Mouse (Mus musculus): ENCODE data around the gene 5730522E02Rik.

The 5730522E02Rik gene

GRCm38 (mm10) chr11:26004018-26004417, 206.5 kb downstream of the 5730522E02Rik start:
- no peak for DNase-seq (ENCODE audit: low spot score in 2 of 2)

DNA sequence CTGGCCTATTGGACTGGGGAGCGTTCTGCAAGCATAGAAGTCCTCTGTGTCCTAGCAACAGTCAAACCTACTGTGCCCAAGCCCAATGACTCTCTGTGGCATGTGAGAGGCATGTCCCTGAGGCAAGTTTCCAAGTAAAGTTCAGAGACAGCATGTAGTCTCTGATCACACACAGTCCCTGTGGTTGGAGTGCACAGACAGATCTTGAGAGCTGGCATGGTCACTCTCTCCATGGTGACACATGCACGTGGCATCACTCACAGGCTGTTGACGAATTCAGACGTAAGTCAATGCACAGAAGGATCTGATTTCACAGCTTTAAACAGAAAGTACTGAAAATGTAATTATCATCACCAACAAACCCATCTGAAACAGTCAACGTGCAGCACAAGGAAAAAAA, 210.8 kb downstream of the 5730522E02Rik start:
- DNase-seq (ENCODE audit: low spot score in 2 of 2), result no peak

DNA sequence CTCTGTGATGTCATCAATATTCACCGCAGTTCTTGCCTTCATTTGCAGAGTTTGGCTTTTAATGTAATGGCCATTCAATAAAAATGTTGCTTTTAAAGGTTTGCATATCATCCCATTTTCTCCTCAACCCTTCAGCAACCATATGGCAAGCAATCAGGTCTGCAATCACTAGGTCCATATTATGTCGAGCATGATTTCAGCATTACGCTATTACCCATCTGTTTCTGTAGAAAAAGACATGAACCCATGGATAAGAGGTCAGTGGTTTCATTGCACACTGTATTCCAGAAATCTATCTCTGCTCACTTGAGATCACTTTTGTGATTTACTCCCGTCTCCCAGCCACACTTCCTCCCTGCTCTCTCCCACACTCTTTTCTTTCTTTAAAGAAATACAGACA, 213.1 kb downstream of the 5730522E02Rik start:
- DNase-seq (ENCODE audit: low spot score in 2 of 2), result no peak

- DNase-seq (ENCODE audit: low spot score in 2 of 2), result no peak
Observed at GRCm38 (mm10) chr11:25994128-25994527, 216.4 kb downstream of the 5730522E02Rik start.

DNA sequence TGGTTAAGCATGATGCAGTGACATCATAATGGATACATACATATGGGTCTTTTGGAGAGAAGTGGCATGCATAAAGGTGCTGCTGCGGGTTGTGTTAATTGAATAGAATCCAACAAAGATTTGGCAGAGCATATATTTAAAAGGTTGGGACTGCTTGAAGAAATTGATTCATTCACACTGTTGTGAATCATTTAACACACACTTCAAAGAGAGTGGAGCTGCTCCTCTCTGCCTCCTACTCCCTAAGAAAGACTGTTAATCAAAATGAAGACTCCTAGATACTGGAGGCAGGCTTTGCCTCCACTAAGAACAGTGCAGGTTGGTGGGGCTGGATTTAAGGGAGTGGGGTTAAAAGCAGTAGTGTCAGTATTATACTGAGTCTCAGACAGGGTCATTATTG, 218.3 kb downstream of the 5730522E02Rik start:
- DNase-seq (ENCODE audit: low spot score in 2 of 2), result no peak

DNA sequence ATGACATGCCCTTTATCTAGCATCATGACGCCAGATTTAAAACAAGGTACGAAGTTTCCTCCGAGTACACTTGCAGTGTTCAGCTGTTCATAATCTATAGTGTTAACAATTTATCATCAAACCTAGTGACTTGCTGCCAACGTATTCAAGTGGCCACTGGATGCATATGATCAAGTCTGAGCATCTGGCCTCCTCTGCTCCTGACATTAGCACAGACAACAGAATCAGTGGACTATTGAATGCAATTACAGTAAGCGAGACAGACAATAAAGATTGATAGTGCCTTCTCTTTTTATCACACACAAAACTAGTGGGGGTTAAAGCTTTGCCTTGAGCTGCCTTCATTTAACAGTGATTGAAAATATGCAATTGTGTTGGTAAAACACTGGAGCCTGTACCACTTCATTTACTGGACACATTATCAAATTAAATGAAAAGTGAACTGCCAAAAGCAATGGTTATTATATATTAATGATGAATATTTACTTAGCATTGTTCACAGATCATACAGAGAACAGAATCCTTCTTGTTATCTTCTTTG, 231.8 kb downstream of the 5730522E02Rik start:
- no peak for DNase-seq (ENCODE audit: low spot score in 2 of 2)

DNA sequence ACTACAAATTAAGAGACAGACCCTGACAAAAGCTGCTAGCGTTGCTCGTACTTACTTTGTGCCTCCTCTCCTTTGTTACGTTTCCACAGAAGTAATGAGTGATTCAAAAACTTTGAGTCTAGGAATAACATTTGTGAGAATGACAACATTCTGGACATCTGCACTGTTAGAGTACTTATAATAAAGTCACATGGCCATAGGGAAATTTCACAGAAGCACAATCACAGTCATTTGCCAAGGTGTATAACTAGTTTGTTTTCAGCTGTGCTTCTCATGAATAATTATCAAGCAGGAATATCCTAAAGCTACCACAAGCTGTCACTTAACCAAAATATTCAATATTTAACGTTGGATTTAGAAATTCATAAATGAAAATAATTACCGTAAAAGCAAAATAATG, 269.1 kb downstream of the 5730522E02Rik start:
- no peak for DNase-seq (ENCODE audit: low spot score in 2 of 2)

DNA sequence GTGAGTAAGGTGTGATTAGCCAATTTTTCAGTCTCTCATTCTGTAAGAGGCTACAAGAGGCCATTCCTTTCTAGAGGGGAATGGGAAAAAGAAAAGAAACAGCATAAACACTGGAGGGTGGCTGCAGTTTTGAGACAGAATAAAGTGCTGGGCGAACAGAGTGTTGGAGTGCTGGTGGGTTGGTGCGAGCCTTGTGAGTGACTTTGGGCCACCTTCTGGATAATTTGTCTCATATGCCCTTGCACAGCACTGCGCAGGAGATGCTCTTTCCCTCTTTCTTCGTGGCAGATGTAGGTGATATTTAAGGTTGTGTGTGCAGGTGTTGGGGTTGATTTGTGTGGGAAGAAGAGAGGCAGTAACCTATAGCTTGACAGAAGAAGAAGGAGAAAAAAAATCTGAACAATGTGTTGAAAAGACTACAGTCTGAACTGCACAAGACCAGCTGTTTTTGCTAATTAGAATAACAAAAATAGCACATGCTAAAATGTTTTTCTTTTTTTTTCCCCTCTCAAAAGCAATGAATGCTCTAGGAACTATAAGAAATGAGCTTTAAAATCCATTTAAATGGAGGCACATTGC, 269.8 kb downstream of the 5730522E02Rik start:
- no peak for DNase-seq (ENCODE audit: low spot score in 2 of 2)

DNA sequence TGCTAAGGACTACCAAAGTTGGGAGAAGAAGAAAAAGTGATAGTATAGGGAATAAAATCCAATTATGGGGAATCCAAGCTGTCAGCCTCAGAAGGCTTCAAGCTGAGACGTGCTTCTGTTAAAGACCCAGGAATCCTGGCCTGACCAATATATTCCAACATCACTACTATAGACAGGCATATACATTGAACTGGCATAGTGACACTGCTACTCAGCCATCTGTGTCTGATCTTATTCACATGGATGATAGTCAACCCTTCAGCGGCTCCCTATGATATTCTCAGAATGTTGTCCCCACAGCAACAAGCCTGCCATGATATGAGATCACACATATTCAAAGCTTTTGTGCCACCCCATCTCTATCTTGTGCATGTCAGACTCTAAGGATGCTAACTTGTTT, 284.3 kb downstream of the 5730522E02Rik start:
- no peak for DNase-seq (ENCODE audit: low spot score in 2 of 2)

GRCm38 (mm10) chr11:25902321-25902720, 308.2 kb downstream of the 5730522E02Rik start:
- DNase-seq (ENCODE audit: low spot score in 2 of 2), result no peak

- DNase-seq (ENCODE audit: low spot score in 2 of 2), result no peak
Observed at GRCm38 (mm10) chr11:25901666-25902065, 308.9 kb downstream of the 5730522E02Rik start.

- no peak for DNase-seq (ENCODE audit: low spot score in 2 of 2)
Observed at GRCm38 (mm10) chr11:25893906-25894305, 316.7 kb downstream of the 5730522E02Rik start.

- no peak for DNase-seq (ENCODE audit: low spot score in 2 of 2)
Observed at GRCm38 (mm10) chr11:25872983-25873382, 337.6 kb downstream of the 5730522E02Rik start.

- no peak for DNase-seq (ENCODE audit: low spot score in 2 of 2)
Observed at GRCm38 (mm10) chr11:25872317-25872716, 338.2 kb downstream of the 5730522E02Rik start.

GRCm38 (mm10) chr11:25866292-25866691, 344.3 kb downstream of the 5730522E02Rik start:
- DNase-seq (ENCODE audit: low spot score in 2 of 2), result no peak

- DNase-seq (ENCODE audit: low spot score in 2 of 2), result peak; percentile 57 to 74
Observed at GRCm38 (mm10) chr11:25862686-25863085, 347.9 kb downstream of the 5730522E02Rik start.

DNA sequence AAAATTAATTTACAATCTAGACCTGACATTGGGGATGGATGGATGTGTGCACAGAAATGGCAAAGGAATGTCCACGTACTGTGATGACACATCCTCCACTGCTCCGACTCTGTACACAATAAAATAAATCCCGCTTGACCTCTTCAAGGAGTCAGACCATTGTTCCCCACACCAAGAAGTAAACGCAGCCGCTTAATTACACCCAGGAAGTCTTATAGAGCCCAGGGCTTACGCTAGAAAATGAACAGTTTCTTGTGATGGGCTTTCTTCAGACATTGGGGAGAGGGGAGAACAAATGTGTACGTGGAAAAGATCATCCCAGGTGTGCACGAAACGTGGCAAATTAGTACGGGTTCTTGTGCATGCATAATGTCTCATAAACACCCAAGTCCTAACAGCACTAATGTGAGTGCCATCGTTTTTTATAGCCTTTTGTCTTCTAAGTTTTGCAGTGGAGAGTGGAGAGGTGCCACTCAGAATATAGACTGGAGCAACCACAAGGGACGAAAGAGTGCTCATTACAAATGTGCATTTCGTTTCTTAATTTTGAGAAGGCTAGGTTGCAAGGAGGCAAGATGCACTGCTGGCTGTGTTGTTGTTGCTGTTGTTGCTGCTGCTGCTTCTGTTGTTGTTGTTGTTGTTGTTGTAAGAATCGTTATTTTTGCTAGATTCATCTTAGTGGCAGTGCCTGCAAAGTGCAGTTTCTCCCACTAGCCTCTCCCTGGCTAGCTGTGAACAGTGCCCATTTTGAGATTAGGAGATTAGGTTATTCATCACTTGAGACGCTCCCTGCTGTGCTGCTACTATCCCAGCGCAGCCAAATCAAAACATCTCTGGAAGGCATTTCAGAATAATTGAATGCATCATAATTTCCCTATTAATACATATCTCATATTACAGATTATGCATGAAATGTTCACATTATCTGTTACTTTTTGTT, 353.7 kb downstream of the 5730522E02Rik start:
- DNase-seq (ENCODE audit: low spot score in 2 of 2), result no peak

DNA sequence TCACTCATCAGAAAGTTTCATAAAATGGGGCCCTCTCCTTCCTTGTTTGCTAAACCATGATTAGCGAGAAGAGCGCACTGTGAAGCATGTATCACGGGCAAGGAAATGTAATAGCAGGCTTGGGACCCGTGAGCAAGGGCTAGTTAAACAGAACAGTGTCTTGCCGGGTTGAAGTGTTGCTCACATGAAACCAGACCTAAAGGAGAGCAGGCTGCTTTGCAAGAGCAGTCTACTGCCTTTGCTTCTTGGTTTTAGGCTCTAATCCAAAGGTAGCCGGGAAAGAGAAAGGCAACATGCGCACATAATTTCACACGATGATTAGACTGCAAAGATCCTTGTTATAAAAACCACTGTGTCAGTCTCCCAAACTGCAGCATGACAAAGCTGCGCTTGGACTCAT, 354.8 kb downstream of the 5730522E02Rik start:
- no peak for DNase-seq (ENCODE audit: low spot score in 2 of 2)

DNA sequence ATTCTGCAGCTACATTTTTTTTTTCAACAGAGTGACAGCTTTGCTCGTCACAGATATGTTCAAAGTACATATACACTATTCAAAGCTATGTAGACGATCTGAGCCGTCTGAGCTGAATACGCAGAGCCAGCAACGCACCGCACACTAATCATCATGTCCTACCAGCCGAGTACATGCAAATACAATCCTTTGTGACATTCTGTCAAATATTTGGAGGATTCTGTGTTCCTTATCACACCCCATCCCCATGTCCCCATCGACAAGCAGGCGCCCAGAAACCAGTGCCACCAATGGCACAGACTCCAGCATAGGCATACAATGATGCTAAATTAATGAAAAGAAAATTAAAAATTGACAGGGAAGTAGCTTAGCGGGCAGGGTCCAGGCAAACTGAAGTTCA, 356.3 kb downstream of the 5730522E02Rik start:
- DNase-seq (ENCODE audit: low spot score in 2 of 2), result no peak

DNA sequence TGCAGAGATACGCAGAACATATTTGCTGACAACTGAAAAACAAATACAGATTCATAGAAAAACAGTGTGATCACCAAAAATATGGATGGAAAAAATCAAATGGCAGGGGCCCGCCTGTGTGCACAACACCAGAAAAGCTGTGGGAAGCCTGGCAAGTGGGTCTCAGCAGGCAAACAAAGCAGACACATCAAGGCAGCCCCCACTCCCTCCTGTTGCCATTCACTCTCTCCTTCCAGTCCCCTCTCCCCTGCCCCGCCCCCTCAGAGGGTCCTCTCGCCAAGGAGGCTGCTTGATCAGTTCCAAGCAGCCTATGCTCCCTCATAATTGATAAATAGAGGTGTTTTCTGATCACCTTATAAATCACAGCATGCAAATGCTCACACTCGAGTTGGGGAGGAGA, 357.5 kb downstream of the 5730522E02Rik start:
- no peak for DNase-seq (ENCODE audit: low spot score in 2 of 2)

- DNase-seq (ENCODE audit: low spot score in 2 of 2), result no peak
Observed at GRCm38 (mm10) chr11:25848824-25849644, 361.5 kb downstream of the 5730522E02Rik start.

- DNase-seq (ENCODE audit: low spot score in 2 of 2), result no peak
Observed at GRCm38 (mm10) chr11:25838451-25838850, 372.1 kb downstream of the 5730522E02Rik start.

All from frontal cortex, postnatal 14 days (tissue).